Mouse (Mus musculus) Muller cell, postnatal 12 days (primary cell): ENCODE measurements around the gene Sgca.

ENCODE experiments used
- DNase-seq: peaks from one replicate; pipeline ENCODE4 v3.0.0-alpha.2; 2015; ENCODE audit errors: inconsistent ontology term

The Sgca gene

GRCm38 (mm10) chr11:95001584-95002347 lies 25.6 kb upstream of the Sgca start:
- DNase-seq, result no peak

- DNase-seq, result peak; percentile 69
Observed at GRCm38 (mm10) chr11:95001058-95001457, 24.9 kb upstream of the Sgca start.

GRCm38 (mm10) chr11:95000548-95000947 lies 24.4 kb upstream of the Sgca start:
- DNase-seq, result peak; percentile 43

- no peak for DNase-seq
Observed at GRCm38 (mm10) chr11:95000128-95000527, 24.0 kb upstream of the Sgca start.

DNA sequence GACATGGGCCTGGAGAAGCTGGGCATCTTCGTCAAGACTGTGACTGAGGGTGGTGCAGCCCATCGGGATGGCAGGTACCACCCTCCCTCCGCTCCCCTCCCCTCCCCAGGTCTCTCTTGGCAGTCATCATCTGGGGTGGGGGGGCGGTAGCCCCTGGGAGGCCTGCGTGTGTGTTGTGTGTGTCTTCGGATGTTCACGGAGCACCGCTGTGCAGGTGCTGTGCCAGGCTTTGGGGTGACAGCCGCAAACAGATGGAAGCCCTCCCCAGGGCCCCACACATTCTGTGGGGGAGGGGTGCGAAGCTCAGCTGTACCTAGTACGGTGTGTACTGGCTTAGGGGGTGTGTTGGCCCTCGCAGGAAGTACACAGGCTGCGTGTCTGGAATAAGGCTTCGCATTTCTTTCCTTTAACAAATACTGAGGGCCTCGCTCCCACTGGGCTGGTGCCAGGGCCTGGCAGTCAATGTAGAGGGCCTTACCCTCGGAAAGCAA lies 22.0 kb upstream of the Sgca start:
- DNase-seq, result no peak

- DNase-seq, result no peak
Observed at GRCm38 (mm10) chr11:94997596-94997995, 21.5 kb upstream of the Sgca start.

GRCm38 (mm10) chr11:94996984-94997383 lies 20.9 kb upstream of the Sgca start:
- no peak for DNase-seq

DNA sequence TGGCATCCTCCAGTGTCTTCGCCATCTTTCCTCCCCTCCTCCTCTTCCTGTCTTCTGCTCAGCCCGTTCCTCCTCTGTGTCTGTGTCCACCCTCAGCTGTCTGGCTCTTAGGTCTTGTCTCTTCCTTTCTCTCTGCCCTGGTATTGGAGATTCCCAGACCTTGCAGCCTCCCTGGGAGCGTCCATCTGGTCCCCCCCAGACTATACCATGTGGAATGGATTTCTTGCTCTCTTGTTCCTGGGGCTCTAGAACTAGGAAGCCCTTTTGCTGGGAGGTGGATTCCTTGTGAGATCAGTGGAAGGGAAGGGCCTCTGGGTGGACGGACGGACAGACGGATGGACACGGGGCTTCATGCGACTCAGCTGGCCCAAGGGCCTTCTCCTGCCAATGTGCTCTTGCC lies 20.0 kb upstream of the Sgca start:
- DNase-seq, result no peak

GRCm38 (mm10) chr11:94994947-94995772 lies 19.0 kb upstream of the Sgca start:
- no peak for DNase-seq

DNA sequence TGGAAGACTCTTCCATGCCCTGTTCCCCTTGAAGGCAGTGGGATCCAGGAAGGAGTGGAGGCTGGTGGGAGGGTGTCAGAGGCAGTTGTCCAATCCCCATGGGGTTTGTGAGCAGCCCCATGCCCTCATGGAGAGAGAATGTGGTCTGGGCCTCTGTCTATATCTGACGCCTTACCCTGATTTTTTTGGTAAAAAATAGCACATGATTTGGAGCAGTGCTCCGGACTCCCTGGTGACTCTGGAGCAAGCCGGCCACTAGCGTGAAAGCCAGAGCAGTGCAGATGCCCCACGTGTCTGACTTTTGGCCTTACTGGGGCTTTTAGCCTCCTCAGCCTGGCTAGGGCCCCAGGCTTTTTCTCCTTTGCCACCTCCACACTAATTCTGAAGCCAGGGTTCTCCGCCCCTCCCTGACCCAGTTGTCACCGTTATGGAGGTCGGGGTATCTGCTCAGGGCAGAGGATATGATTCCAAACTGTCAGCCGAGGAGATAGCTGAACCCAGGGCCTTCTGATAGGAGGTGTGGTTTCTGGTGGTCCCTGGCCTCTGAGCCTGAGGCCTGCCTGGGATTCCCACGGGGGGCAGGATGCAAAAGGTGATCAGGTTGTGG lies 18.2 kb upstream of the Sgca start:
- DNase-seq, result peak; percentile 45

DNA sequence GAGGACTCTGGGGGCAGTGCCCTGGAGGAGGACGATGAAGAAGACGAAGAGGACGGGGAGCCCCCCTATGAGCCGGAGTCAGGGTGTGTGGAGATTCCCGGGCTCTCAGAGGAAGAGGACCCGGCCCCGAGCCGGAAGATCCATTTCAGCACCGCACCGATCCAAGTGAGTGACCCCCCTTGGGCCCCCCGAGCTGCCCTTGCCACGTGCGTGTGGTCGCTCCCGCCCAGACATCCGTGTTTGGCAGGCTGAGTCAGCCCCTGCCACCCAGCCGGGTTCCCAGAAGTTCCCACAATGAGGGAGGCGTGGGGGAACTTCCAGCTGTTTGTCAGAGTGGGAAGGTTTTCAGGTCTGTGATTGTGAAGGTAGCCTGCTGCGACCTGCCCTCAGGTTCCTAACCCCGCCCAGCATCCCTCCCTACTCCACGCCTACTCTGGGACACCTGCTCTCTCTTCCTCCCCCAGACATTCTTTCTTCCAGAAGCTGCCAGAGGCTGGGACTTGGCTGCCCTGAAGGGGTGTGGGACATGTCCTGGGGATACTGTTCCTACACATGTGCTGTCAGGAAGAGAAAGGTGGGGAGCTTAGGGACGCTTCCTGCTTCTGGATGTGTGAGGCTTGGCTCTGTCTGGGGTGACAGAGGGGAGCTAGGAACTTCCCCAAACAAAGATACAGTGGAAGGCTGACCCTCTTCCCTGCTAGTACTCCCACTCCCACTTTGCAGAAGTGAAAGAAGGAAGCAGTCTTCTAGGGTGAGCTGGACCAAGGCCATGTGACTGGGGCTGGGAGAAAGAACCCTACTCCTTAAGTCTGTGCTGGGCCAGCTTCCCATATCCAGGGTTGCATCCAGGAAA lies 16.9 kb upstream of the Sgca start:
- DNase-seq, result peak; percentile 83

GRCm38 (mm10) chr11:94992480-94992753 lies 16.3 kb upstream of the Sgca start:
- no peak for DNase-seq

DNA sequence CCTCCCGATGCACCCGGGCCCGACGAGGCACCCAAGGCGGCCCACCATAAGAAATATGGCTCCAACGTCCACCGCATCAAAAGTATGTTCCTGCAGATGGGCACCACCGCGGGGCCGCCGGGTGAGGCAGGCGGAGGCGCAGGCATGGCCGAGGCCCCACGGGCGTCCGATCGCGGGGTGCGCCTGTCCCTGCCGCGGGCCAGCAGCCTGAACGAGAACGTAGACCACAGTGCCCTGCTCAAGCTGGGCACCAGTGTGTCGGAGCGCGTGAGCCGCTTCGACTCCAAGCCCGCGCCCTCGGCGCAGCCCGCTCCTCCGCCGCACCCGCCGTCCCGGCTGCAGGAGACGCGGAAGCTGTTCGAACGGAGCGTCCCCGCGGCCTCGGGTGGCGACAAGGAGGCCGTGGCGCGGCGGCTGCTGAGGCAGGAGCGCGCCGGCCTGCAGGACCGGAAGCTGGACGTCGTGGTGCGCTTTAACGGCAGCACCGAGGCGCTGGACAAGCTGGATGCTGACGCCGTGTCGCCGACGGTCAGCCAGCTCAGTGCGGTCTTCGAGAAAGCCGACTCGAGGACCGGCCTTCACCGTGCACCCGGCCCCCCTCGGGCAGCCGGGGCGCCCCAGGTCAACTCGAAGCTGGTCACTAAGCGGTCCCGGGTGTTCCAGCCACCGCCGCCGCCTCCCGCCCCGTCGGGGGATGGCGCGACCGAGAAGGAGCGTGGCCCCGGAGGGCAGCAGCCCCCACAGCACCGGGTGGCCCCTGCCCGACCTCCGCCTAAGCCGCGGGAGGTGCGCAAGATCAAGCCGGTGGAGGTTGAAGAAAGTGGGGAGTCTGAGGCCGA lies 15.7 kb upstream of the Sgca start:
- DNase-seq, result peak; percentile 44

GRCm38 (mm10) chr11:94990749-94991577 lies 14.8 kb upstream of the Sgca start, which contains the start of gene Ppp1r9b:
Gene Ppp1r9b (plus strand): TSS chr11:94991035.
- peak; percentile 96 for DNase-seq

- no peak for DNase-seq
Observed at GRCm38 (mm10) chr11:94990102-94990748, 14.1 kb upstream of the Sgca start.

DNA sequence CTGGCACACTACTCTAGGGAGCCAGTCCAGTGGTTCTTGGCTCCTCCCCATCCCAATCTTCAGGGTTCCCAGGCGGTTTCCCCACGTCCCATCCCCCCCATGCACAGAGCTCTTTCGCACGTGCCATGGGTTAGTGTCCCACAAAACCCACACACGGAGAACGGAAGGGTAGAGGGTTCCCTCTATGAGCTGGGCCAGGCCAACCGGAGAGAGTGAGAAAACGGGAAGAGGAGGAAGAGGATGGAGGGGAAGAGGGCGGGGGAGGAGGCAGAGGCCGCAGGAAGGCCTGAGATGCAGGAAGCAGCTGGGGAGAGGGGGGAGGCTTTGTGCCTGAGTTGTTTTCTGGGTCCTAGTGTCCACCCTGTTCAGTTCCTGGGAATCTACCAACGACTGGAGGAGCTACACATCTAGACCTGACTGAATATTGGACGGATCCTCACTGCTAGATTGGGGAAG lies 13.5 kb upstream of the Sgca start:
- peak; percentile 89 for DNase-seq

DNA sequence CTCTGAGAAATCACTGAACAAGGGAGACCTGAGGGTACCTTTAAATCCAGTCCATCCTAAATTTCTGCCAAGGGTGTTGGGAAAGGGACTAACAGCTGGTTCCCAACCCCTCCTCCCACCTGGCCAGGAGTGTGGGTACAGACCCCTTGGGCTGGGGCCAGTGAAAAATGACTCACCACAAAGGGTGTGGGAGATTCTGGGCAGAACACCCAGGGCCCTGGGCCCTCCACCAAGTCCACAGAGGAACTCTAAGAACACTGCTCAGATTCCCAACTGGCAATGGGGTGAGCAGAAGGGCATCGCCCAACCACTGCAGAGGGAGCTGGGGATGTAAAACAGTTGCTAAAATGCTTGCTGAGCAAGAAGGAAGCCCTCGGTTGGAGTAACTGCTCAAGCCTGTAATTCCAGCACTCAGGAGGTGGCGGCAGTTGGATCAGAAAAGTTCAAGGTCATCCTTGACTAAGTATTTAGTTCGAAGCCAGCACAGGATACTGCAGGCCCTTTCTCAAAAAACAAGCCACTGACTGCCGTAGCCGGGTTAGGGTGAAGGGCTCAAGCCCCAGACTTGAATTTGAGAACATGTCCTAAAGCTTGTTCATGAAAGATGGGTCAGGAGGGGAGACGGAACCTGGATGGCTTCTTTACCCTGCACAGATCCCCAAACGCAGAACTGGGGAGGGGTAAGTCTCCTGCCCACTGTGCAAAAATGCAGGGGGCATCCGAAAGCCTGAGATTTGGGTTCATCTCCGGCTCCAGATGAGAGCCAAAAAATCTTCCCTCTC lies 12.8 kb upstream of the Sgca start:
- peak; percentile 72 for DNase-seq

DNA sequence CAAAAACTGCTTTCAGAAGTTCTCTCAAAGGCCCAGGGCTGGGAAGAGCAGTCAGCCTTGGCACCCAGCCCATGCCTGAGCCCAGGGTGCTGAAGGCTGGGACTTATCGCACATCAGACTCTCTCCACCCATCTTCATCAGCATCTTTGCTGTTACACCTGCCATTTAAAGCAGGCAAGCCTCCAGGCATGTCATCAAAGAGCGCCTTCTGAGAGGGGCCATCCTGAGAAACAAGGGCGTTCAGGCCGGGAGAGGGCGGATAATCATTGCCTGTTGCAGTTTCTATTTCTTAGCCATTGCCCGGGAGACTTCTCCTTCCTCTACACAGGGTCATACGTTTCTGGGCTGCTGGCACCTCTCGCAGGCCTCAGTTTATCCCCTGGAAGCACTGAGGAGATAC lies 11.7 kb upstream of the Sgca start:
- no peak for DNase-seq
